Mouse (Mus musculus): Measurements from ENCODE around the gene Taok1. TPM values are rescaled to one million over a fixed set of nuclear protein-coding genes. Genes with fewer than 3 reads are reported as not detected.
"Not testable (repeated sequence)": the region's sequence is repeated elsewhere in the genome, so short reads cannot be mapped to it uniquely, and the experiment has no call there.

The Taok1 gene
- polyA plus RNA-seq (2015; fragmentation: Nextera tagmentation; extraction: Ambion mirVana), result 12.4 and 13.4 TPM in 2 replicates

DNA sequence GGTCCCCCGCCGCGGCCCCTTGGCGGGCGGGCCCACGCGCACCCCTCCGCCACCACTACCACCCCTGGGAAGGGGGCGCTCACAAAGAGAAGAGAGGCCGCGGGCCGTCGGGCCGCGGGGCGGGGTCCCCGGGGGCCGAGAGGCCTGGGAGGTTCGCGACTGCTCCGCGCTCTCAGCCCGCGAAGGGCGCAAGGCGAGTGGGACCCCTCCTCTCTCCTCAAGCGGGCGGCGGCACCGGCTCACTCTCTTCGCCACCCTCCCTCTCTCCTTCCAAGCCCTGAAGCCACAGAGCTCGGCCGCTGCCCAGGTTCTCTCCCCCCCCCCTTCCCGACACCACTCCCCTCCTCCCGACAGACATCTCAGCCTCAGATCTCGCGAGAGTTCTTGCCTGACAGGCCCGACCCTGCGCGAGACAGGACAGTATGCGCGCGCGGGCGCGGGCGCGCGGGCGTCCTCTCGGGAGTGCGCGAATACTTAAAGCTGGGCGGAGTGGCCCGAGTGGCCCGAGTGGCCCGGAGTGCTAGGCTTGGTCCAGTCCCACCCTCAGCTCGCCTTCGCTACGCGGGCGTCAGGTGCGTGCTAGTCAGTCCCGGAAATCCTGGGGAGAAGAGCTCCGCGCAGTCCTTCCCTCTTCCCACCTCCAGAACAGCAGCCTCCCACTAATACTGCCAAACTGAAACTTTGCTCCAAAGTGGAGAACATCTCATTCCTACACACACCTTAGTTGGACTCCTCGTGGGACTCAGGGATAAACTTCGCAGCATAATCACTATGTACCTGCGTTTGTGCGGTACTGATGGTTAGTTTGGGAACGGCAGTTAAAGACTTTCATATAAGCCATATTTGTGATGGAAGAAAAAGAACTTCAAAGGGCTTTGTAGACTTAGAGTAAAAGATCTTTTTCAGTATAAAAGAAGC is at the start of gene Taok1:
Taok1 (minus strand) TSS at position 278 of the 918 bp plus-strand sequence.
- H3K36me3 ChIP-seq, result no peaks in the 10 kb centered on the region
- peak within 1 kb of the TSS; percentile 83 for H3K4me2 ChIP-seq
- H3K27ac ChIP-seq, result peak within 1 kb of the TSS; percentile 95
- peak within 1 kb of the TSS; percentile 99 for H3K4me3 ChIP-seq (replicated peaks)
- H3K9ac ChIP-seq, result peak within 1 kb of the TSS; percentile 98
- H3K9me3 ChIP-seq, result no peaks in the 10 kb centered on the region
- H3K27me3 ChIP-seq (replicated peaks), result no peaks in the 10 kb centered on the region
- ATAC-seq (ENCODE audit: insufficient read depth, low FRiP score, low read depth), result peak; percentile 95
- 0 out of 2 replicates have a peak, but pooled peaks cover 3% of the 10 kb centered on the region for H3K4me1 ChIP-seq
- WGBS, result 2% methylated on average over 52 of the region's 71 CpGs

DNA sequence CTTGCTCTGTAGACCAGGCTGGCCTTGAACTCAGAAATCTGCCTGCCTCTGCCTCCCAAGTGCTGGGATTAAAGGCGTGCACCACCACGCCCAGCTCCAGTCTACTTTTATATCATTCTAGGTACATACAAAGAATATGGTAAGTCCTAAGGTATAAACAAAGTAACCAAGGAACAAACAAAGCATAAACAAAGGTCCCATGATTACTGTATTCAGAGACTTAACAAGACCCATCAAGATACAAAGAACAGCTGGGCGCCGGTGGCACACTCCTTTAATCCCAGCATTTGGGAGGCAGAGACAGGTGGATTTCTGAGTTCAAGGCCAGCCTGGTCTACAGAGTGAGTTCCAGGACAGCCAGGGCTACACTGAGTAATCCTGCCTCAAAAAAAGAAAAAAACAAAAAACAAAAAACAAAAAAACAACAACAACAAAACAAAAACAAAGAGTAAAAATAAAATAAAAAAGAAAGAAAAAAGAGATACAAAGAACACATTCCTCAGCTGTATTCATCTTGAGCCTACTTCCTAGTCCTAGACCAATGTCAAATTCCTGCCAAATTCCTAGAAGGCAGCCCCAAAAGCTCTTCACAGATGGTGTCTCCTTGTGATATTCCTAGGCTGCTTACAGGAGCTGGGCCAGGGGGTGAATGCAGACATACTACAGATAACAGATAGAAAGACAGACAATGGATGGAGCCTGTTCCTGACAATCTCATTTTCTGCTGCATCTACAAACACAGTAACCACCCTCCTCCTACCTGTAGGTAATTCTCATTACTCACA is 46.0 kb upstream of the Taok1 start:
- 94% methylated on average over 4 of the region's 4 CpGs for WGBS

DNA sequence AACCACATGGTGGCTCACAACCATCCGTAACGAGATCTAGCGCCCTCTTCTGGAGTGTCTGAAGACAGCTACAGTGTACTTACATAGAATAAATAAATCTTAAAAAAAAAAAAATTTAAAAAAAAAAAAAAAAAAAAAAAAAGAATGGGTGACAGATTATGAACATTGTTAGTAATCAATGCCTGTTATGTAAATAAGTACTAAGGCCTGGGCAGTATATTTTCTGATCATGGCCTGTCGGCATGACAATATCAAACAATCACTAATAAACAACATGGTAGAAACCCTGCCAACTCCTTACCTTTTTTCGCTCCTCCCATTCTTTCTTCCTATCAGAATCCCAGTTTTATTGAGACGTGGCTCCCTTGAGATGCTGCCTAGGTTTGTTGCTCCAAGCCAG is 44.9 kb upstream of the Taok1 start:
- no peak overlapping the region for H3K4me3 ChIP-seq (replicated peaks)
- H3K27me3 ChIP-seq (replicated peaks), result no peaks in the 10 kb centered on the region
- H3K9me3 ChIP-seq, result no peaks in the 10 kb centered on the region
- no peak overlapping the region for H3K9ac ChIP-seq
- no peaks in the 10 kb centered on the region for H3K36me3 ChIP-seq
- 56% methylated on average over 6 of the region's 6 CpGs for WGBS
- no peak overlapping the region for H3K4me2 ChIP-seq
- no peaks in the 10 kb centered on the region for H3K4me1 ChIP-seq
- ATAC-seq (ENCODE audit: insufficient read depth, low FRiP score, low read depth), result no peak
- H3K27ac ChIP-seq, result no peak overlapping the region

More for the DNA sequence above, 46.0 kb upstream of the Taok1 start:
- H3K9me3 ChIP-seq; H3K27me3 ChIP-seq (replicated peaks); H3K9ac ChIP-seq; H3K4me3 ChIP-seq (replicated peaks); H3K4me1 ChIP-seq; ATAC-seq (ENCODE audit: insufficient read depth, low FRiP score, low read depth); H3K4me2 ChIP-seq; H3K27ac ChIP-seq; H3K36me3 ChIP-seq: not testable (repeated sequence)

DNA sequence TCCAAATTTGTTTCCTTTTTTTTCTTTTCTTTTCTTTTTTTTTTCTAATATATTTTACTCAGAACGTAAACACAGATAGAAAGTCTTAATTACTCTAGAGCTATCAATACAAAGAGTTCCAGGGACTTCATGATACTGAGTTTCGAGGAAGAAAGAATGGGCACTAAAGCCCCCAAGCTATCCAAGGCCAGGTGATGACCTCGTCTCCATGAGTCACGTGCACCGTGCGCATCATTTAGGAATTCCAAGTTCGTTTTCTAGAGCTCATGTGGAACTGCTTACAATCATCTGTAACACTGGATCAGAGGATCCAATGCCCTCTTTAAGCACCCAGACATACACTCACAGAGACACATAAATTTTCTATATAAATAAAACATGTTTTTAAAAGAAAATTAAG is 41.3 kb upstream of the Taok1 start:
- Histone ChIP-seq H3K9ac (no peak overlapping the region), H3K27me3 (replicated peaks) (no peaks in the 10 kb centered on the region), H3K4me3 (replicated peaks) (no peak overlapping the region), H3K9me3 (no peaks in the 10 kb centered on the region), H3K27ac (no peak overlapping the region), H3K4me1 (no peaks in the 10 kb centered on the region), H3K36me3 (no peaks in the 10 kb centered on the region), H3K4me2 (no peak overlapping the region)
- ATAC-seq (ENCODE audit: insufficient read depth, low FRiP score, low read depth), result no peak
- 65% methylated on average over 7 of the region's 7 CpGs for WGBS

DNA sequence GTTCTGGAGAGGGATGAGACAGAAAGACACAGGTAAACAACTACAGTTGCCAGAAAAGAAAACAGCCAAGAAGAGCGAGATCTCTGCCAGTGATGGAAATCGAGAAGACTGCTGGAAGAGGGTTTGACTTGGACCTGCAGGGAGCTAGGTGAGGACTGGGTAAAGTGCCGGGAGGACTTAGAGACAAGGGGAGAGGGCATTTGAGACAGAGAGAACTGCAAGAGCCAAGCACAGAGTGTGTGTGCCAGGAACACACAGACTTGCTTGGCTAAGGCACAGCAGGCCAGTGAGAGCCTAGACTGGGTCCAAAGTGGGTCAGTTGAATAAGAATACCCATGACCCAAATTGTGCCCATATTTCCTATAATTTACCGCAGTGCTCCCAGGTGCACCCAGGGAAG is 37.9 kb upstream of the Taok1 start:
- WGBS, result 77% methylated on average over 4 of the region's 4 CpGs
- no peak overlapping the region for H3K27ac ChIP-seq
- no peak for ATAC-seq (ENCODE audit: insufficient read depth, low FRiP score, low read depth)

DNA sequence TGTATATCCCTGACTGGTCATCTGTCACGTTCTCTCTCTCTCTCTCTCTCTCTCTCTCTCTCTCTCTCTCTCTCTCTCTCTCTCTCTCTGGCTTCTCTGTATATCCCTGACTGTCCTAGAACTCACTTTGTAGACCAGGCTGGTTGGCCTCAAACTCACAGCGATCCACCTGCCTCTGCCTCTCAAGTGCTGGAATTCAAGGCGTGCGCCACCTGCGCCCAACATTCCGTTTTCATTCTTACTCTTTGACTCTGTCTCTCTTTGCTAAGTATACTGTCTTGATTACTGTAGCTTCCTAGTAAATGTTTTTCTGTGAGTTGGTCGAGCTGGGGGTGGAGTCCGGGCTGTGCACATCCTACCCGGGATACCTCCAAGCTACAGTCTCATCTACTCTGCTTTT is 33.8 kb upstream of the Taok1 start:
- Histone ChIP-seq H3K27ac (no peak overlapping the region), H3K9ac (no peak overlapping the region), H3K4me2 (no peak overlapping the region), H3K36me3 (no peaks in the 10 kb centered on the region), H3K4me3 (replicated peaks) (no peak overlapping the region), H3K4me1 (no peaks in the 10 kb centered on the region), H3K9me3 (no peaks in the 10 kb centered on the region), H3K27me3 (replicated peaks) (no peaks in the 10 kb centered on the region)
- 79% methylated on average over 9 of the region's 9 CpGs for WGBS
- no peak for ATAC-seq (ENCODE audit: insufficient read depth, low FRiP score, low read depth)

More for the DNA sequence above, 37.9 kb upstream of the Taok1 start:
- Histone ChIP-seq H3K4me1 (no peaks in the 10 kb centered on the region), H3K9me3 (no peaks in the 10 kb centered on the region), H3K4me2 (no peak overlapping the region), H3K9ac (no peak overlapping the region), H3K27me3 (replicated peaks) (no peaks in the 10 kb centered on the region), H3K4me3 (replicated peaks) (no peak overlapping the region), H3K36me3 (no peaks in the 10 kb centered on the region)

DNA sequence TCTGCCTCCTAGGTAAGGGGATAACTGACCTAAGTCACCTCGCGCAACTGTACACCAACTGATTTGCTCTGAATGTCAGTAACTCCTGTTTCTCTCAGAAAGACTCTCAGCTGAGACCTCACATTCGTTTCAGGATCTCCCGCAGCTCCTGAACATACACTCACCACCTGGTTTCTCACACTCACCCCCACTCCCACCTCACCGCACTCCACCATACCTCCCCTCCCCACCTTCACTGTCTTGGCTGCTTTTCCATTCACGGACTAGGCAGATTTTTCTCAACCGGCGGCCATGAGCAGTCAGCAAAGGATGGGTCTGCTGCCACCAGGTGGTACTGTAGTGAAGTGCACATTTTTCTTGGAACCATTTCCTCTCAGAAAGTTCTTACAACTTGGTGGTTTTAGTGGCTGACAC is 22.6 kb upstream of the Taok1 start:
- Histone ChIP-seq H3K4me2 (peak overlapping the region; percentile 61), H3K4me3 (replicated peaks) (peak overlapping the region; percentile 31), H3K4me1 (peaks cover 4% of the 10 kb centered on the region; the same call in 1 of the 2 replicates), H3K27ac (no peak overlapping the region), H3K36me3 (no peaks in the 10 kb centered on the region), H3K27me3 (replicated peaks) (no peaks in the 10 kb centered on the region), H3K9ac (no peak overlapping the region), H3K9me3 (no peaks in the 10 kb centered on the region)
- WGBS, result 13% methylated on average over 8 of the region's 8 CpGs
- ATAC-seq (ENCODE audit: insufficient read depth, low FRiP score, low read depth), result peak; percentile 42; the same call in 1 of the 2 replicates

DNA sequence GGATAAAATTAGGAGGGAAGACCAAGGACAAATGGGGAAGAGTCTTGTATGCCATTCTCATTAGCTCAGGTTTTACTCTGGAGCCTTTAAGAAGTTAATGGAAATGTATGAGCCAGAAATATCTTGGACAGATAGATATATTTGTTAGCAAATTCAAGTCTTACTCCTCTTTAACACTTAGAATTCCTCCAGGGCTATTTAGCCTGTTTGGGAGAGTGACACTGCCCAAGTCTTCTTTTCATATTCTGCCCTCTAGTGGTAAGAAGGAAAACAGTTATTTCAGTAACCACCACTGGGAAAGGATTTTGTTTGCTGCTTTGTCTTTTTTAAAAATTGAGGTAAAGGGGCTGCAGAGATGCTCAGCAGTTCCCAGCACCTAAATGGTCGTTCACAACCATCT is 21.9 kb upstream of the Taok1 start:
- Histone ChIP-seq H3K9ac (no peak overlapping the region), H3K4me1 (peaks cover 12% of the 10 kb centered on the region; the same call in 1 of the 2 replicates), H3K9me3 (no peaks in the 10 kb centered on the region), H3K4me3 (replicated peaks) (no peak overlapping the region), H3K4me2 (no peak overlapping the region), H3K36me3 (no peaks in the 10 kb centered on the region), H3K27ac (no peak overlapping the region), H3K27me3 (replicated peaks) (no peaks in the 10 kb centered on the region)
- WGBS, result 0% methylated on average over 1 of the region's 1 CpGs
- ATAC-seq (ENCODE audit: insufficient read depth, low FRiP score, low read depth), result no peak

DNA sequence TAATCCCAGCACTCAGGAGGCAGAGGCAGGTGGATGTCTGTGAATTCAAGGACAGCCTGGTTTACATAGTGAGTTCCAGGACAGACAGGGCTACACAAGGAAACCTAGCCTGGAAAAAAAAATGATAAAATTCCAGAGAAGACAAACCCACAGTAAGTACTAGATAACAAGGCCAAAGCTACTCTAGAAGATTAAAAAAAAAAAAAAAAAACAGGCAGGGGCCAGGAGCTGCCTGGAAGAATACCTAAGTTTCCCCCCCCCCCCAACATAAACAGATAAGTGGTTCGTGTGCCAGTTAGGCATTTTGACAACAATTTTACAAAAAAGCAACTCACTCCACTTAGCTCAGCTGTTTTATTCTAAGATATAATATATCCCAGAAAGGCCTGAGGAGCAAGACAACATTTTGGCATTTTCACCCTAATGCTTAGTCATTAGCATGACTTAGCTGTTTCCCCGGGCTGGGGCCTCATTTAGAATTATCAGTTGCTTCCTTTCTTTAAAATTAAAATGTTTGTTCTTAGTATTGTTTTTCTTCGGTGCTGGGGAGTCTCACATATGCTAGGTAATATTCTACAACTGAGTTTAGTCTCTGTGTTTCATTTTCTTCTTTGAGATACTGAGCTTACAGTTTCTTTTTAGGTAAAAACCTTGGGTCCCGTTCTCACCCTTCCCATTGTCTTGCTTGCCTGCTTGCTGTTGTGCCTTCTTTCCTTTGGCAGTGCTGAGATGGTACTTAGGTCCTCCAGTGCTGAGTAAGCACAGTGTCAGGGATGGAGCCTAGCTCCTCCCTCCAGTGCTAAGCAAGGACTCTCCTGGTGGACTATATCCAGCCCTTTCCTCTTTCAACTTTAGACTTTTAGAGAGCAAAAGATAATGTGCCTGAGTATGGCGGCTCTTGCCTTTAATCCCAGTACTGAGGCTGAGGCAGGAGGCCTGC is 19.3 kb upstream of the Taok1 start:
- no peaks in the 10 kb centered on the region for H3K36me3 ChIP-seq
- H3K9ac ChIP-seq, result no peak overlapping the region
- peaks cover 18% of the 10 kb centered on the region; the same call in 1 of the 2 replicates for H3K4me1 ChIP-seq
- no peaks in the 10 kb centered on the region for H3K27me3 ChIP-seq (replicated peaks)
- H3K9me3 ChIP-seq, result no peaks in the 10 kb centered on the region
- no peak overlapping the region for H3K4me2 ChIP-seq
- no peak for ATAC-seq (ENCODE audit: insufficient read depth, low FRiP score, low read depth)
- no peak overlapping the region for H3K27ac ChIP-seq
- 64% methylated on average over 5 of the region's 5 CpGs for WGBS
- H3K4me3 ChIP-seq (replicated peaks), result no peak overlapping the region

DNA sequence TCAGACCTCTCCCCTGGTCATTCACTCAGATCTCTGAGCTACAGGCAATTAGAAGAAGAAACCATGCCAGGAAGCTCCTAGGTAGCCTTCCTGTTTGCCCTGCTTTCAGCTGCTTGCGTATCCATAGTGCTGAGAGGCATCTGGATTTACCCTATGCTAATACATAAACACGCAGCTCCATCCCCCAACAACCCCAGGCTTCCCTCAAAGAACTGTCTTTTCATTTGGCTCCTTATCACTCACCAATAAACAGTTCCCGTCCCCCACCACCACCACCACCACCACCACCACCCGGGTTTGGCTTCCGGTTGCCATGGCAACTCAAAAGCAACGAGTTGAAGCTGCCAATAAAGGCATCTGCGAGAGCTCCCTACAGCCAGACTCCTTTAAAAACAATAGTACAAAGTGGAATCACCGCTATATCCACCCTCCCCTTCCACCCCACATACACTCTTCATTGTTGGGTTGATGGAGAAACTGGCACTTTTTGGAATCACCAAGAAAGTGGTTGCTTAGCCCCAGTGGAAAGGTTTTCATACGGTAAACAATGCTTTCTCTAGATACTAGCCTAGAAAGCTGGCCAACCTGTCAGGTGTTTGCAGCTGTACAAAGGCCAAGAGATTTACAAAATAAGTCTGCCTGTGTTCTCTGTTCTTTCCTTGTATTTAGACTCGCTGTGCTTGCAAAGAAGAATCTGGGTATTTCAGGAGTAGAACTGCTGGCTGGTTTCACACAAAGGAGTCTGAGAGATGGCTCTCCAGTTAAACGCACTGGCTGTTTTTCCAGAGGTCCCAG is 17.6 kb upstream of the Taok1 start:
- Histone ChIP-seq H3K4me2 (peak overlapping the region; percentile 66), H3K27me3 (replicated peaks) (no peaks in the 10 kb centered on the region), H3K4me1 (peaks cover 18% of the 10 kb centered on the region; the same call in 1 of the 2 replicates), H3K36me3 (no peaks in the 10 kb centered on the region), H3K9ac (no peak overlapping the region), H3K9me3 (no peaks in the 10 kb centered on the region), H3K4me3 (replicated peaks) (peak overlapping the region; percentile 32), H3K27ac (peak overlapping the region; percentile 71; the same call in 1 of the 2 replicates)
- WGBS, result 9% methylated on average over 11 of the region's 11 CpGs
- ATAC-seq (ENCODE audit: insufficient read depth, low FRiP score, low read depth), result no peak

Measured in stomach, embryonic 15.5 days (tissue).